Mouse (Mus musculus): Measurements from ENCODE around the gene Cnot2.

Gene Cnot2

GRCm38 (mm10) chr10:116475725-116476124 lies 105.6 kb downstream of the Cnot2 start:
- no peak for DNase-seq

- DNase-seq: peak; percentile 74
These were observed 107.4 kb downstream of the Cnot2 start, which contains the start of gene Kcnmb4 for GRCm38 (mm10) chr10:116473759-116474549. Gene Kcnmb4, minus strand, starts transcription at chr10:116473878.

- peak; percentile 80 for DNase-seq
These were observed 108.1 kb downstream of the Cnot2 start for GRCm38 (mm10) chr10:116473071-116473758.

GRCm38 (mm10) chr10:116472579-116472978 lies 108.7 kb downstream of the Cnot2 start:
- no peak for DNase-seq

GRCm38 (mm10) chr10:116470306-116470925 lies 110.9 kb downstream of the Cnot2 start:
- no peak for DNase-seq

- no peak for DNase-seq
These were observed 113.2 kb downstream of the Cnot2 start for GRCm38 (mm10) chr10:116468094-116468493.

GRCm38 (mm10) chr10:116463753-116464345 lies 117.5 kb downstream of the Cnot2 start:
- DNase-seq: no peak

GRCm38 (mm10) chr10:116461443-116461842 lies 119.9 kb downstream of the Cnot2 start:
- DNase-seq: no peak

GRCm38 (mm10) chr10:116458786-116459185 lies 122.5 kb downstream of the Cnot2 start:
- DNase-seq: no peak

- DNase-seq: no peak
These were observed 128.5 kb downstream of the Cnot2 start for GRCm38 (mm10) chr10:116452771-116453170.

- DNase-seq: no peak
These were observed 130.7 kb downstream of the Cnot2 start for GRCm38 (mm10) chr10:116450621-116451020.

- DNase-seq: no peak
These were observed 133.1 kb downstream of the Cnot2 start for GRCm38 (mm10) chr10:116448166-116448565.

GRCm38 (mm10) chr10:116447176-116447575 lies 134.1 kb downstream of the Cnot2 start:
- DNase-seq: no peak

- DNase-seq: no peak
These were observed 135.3 kb downstream of the Cnot2 start for GRCm38 (mm10) chr10:116446040-116446439.

- DNase-seq: no peak
These were observed 136.5 kb downstream of the Cnot2 start for GRCm38 (mm10) chr10:116444826-116445225.

- DNase-seq: no peak
These were observed 136.9 kb downstream of the Cnot2 start for GRCm38 (mm10) chr10:116444371-116444770.

GRCm38 (mm10) chr10:116440946-116441345 lies 140.4 kb downstream of the Cnot2 start:
- no peak for DNase-seq

GRCm38 (mm10) chr10:116440088-116440487 lies 141.2 kb downstream of the Cnot2 start:
- DNase-seq: no peak

- no peak for DNase-seq
These were observed 145.9 kb downstream of the Cnot2 start for GRCm38 (mm10) chr10:116435455-116435854.

All from retina, postnatal 1 day (tissue).